Mouse (Mus musculus): ENCODE measurements around the gene CN725425. TPM values are rescaled to one million over a fixed set of nuclear protein-coding genes. Genes with fewer than 3 reads are reported as not detected.

CN725425 gene
- total and polyA plus RNA-seq, 3 experiments, result not detected

DNA sequence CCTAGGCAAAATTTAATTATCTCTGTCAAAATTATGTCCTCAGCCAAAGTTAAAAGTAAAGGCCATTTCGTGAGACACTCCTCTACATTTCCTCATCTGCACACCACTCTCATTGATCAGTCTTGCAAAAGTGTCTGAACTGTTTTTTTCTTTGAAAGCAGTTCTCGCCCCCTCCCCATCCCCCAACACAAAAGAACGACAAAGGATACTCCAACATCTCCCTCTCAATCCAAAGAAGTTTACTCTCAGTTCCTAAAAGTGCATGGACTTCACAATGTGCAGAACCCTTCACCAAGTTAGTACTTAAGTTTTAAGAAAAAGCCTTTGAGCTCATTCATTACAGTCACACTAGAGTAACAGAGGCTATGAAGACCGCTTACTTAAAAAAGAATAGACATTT is 9.3 kb upstream of the CN725425 start:
- Histone ChIP-seq H3K4me1 (ENCODE audit: control insufficient read depth in 1 of 2, insufficient read depth in 2 of 2) (no peaks in the 10 kb centered on the region), H3K4me2 (ENCODE audit: insufficient read depth, low read depth, poor library complexity, severe bottlenecking) (no peak overlapping the region), H3K79me2 (replicated peaks; ENCODE audit: control insufficient read depth, extremely low read depth, insufficient read depth, poor library complexity, severe bottlenecking) (no peaks in the 10 kb centered on the region), H3K9me3 (replicated peaks; ENCODE audit: low read length) (peaks cover 54% of the 10 kb centered on the region), H3K27me3 (replicated peaks) (no peaks in the 10 kb centered on the region), H3K36me3 (replicated peaks in 1 of 2; ENCODE audit: control insufficient read depth in 1 of 2, insufficient read depth in 1 of 2, low read length in 1 of 2) (no peaks in the 10 kb centered on the region), H3K4me3 (replicated peaks in 1 of 3; ENCODE audit: low read depth in 2 of 3, low read length in 2 of 3, poor library complexity in 1 of 3) (no peak overlapping the region), H3K9ac (ENCODE audit: insufficient read depth, low read depth) (no peak overlapping the region), H3K27ac (ENCODE audit: insufficient read depth, low read depth) (no peak overlapping the region)
- in situ Hi-C loops (cut with MboI; ENCODE audit: low pct_ligation_motif_present, low pct_unique_long_range_greater_than_20kb, low sequenced_read_pairs) (no loop called here), dilution Hi-C loops (cut with MboI; ENCODE audit: extremely low pct_ligation_motif_present, extremely low pct_unique_long_range_greater_than_20kb, low sequenced_read_pairs) (no loop called here)
- TF ChIP-seq SMC3 (IDR thresholded peaks at IDR 0.05; ENCODE audit: low read depth, low read length), result no peak
- TF ChIP-seq NRF1 (IDR thresholded peaks at IDR 0.05; ENCODE audit: low read depth, low read length), result no peak
- no peak for TF ChIP-seq GABPA (IDR thresholded peaks at IDR 0.05; ENCODE audit: insufficient replicate concordance, low read depth, low read length)
- no peak for TF ChIP-seq ZC3H11A (IDR thresholded peaks at IDR 0.05; ENCODE audit: low read depth, low read length)
- no peak for TF ChIP-seq MAX (IDR thresholded peaks at IDR 0.05; ENCODE audit: low read length)
- TF ChIP-seq RCOR1 (conservative IDR thresholded peaks at IDR 0.05; ENCODE audit: low read depth, low read length), result no peak
- DNase-seq (ENCODE audit: extremely low read depth), result no peak

DNA sequence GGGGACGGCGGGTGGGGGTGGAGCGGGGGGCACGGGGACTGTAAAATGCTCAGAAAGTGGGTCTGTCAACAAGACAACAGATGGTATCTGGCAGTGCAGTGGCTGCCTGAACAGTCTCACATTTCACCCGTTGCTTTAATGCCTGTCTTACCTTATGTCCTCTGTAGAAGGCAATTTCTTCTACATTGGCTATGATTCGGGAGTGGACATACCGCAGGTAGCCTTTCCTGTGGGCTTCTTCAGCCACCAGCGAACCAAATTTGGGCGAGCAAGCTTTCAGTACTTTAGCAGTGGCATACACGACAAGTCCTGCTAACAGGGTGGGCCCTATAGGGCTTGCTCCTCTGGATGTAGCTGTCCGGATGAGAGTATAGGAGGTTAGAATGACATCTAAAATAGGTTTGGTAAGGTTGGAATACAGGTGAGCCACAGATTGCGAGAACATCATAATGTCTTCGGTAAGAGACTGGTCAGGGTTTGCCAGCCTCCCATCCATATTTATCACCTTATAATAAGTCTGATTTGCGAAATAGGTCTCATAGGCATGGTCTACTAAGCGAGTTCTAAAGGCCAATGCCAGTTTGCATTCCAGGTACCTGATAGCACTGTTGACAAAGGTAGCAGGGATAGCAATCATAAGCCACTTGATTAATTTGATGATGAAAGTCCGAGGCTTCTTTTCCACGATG is 8.6 kb upstream of the CN725425 start:
- dilution Hi-C loops (cut with MboI; ENCODE audit: extremely low pct_ligation_motif_present, extremely low pct_unique_long_range_greater_than_20kb, low sequenced_read_pairs) (no loop called here), in situ Hi-C loops (cut with MboI; ENCODE audit: low pct_ligation_motif_present, low pct_unique_long_range_greater_than_20kb, low sequenced_read_pairs) (no loop called here)
- H3K27me3 ChIP-seq (replicated peaks), result no peaks in the 10 kb centered on the region
- DNase-seq (ENCODE audit: extremely low read depth), result no peak
- no peaks in the 10 kb centered on the region for H3K4me1 ChIP-seq (ENCODE audit: control insufficient read depth in 1 of 2, insufficient read depth in 2 of 2)
- TF ChIP-seq NRF1 (IDR thresholded peaks at IDR 0.05; ENCODE audit: low read depth, low read length) (no peak), RCOR1 (conservative IDR thresholded peaks at IDR 0.05; ENCODE audit: low read depth, low read length) (no peak), POLR2AphosphoS2 (IDR thresholded peaks at IDR 0.05; ENCODE audit: low read depth, low read length) (no peak)
- H3K27ac ChIP-seq (ENCODE audit: insufficient read depth, low read depth), result no peak overlapping the region
- H3K36me3 ChIP-seq (replicated peaks in 1 of 2; ENCODE audit: control insufficient read depth in 1 of 2, insufficient read depth in 1 of 2, low read length in 1 of 2), result no peaks in the 10 kb centered on the region
- H3K4me2 ChIP-seq (ENCODE audit: insufficient read depth, low read depth, poor library complexity, severe bottlenecking), result no peak overlapping the region
- H3K4me3 ChIP-seq (replicated peaks in 1 of 3; ENCODE audit: low read depth in 2 of 3, low read length in 2 of 3, poor library complexity in 1 of 3), result no peak overlapping the region
- peaks cover 56% of the 10 kb centered on the region for H3K9me3 ChIP-seq (replicated peaks; ENCODE audit: low read length)
- no peak overlapping the region for H3K9ac ChIP-seq (ENCODE audit: insufficient read depth, low read depth)
- no peaks in the 10 kb centered on the region for H3K79me2 ChIP-seq (replicated peaks; ENCODE audit: control insufficient read depth, extremely low read depth, insufficient read depth, poor library complexity, severe bottlenecking)

DNA sequence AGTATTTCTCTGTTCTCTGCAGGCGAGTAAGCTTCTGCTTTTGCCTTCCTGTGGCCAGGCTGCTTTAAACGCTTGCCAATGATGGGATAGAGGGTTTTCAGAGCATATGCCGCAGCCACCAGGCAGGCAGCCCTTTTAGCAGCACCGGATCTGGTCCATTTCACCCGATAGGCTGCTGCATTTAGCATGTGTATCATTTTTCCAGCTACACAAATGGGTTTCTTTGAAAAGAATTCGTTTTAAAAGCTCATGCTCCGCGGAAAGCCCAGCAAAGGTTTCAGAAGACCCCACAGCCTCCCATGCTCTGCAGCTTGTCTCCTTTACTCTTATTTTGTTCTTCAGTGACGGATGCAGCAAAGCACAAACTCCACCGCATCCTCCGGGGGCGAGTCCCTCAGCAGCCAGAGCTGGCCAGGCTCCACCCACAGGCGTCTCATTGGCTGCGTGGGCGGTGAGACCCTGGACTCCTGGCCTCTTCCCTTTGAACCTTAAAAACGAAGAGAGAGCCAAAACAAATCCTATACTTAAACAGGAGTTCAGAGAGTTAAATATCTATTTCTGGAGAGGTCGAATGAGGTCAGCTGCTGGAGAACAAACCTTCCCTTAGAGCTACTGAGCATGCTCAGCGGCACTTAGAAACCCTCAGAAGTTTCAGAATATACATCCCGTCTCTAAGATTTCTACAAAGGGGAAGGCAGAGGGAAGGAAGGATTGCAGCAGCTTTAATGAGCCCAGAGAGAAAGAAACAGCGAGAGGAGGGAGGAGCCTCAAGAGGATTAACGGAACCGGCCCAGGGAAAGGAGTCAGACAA is 7.7 kb upstream of the CN725425 start, which contains the start of gene Abcd2:
TSS of gene Abcd2 (minus strand) at position 388 of the 811 bp plus-strand sequence.
- no peaks in the 10 kb centered on the region for H3K36me3 ChIP-seq (replicated peaks in 1 of 2; ENCODE audit: control insufficient read depth in 1 of 2, insufficient read depth in 1 of 2, low read length in 1 of 2)
- TF ChIP-seq MAZ (IDR thresholded peaks at IDR 0.05; ENCODE audit: low read depth, low read length) (no peak), ETS1 (conservative IDR thresholded peaks at IDR 0.05; ENCODE audit: low read depth, low read length) (no peak), CHD1 (IDR thresholded peaks at IDR 0.05; ENCODE audit: low read depth, low read length) (no peak), MAFK (IDR thresholded peaks at IDR 0.05; ENCODE audit: insufficient replicate concordance, low read length) (no peak), ZKSCAN1 (IDR thresholded peaks at IDR 0.05; ENCODE audit: borderline replicate concordance, low read depth, low read length) (no peak), MEF2A (IDR thresholded peaks at IDR 0.05; ENCODE audit: borderline replicate concordance, low read depth, low read length) (no peak), RCOR1 (conservative IDR thresholded peaks at IDR 0.05; ENCODE audit: low read depth, low read length) (no peak), ELF1 (IDR thresholded peaks at IDR 0.05; ENCODE audit: low read depth, low read length) (no peak), POLR2AphosphoS2 (IDR thresholded peaks at IDR 0.05; ENCODE audit: low read depth, low read length) (no peak), ZNF384 (IDR thresholded peaks at IDR 0.05; ENCODE audit: low read depth, low read length) (no peak), BHLHE40 (IDR thresholded peaks at IDR 0.05; ENCODE audit: low read depth, low read length) (no peak), GABPA (IDR thresholded peaks at IDR 0.05; ENCODE audit: insufficient replicate concordance, low read depth, low read length) (no peak)
- peaks cover 57% of the 10 kb centered on the region for H3K9me3 ChIP-seq (replicated peaks; ENCODE audit: low read length)
- no peak within 1 kb of the TSS for H3K27ac ChIP-seq (ENCODE audit: insufficient read depth, low read depth)
- H3K4me2 ChIP-seq (ENCODE audit: insufficient read depth, low read depth, poor library complexity, severe bottlenecking), result no peak within 1 kb of the TSS
- H3K9ac ChIP-seq (ENCODE audit: insufficient read depth, low read depth), result no peak within 1 kb of the TSS
- in situ Hi-C loops (cut with MboI; ENCODE audit: low pct_ligation_motif_present, low pct_unique_long_range_greater_than_20kb, low sequenced_read_pairs) (no loop called here), dilution Hi-C loops (cut with MboI; ENCODE audit: extremely low pct_ligation_motif_present, extremely low pct_unique_long_range_greater_than_20kb, low sequenced_read_pairs) (no loop called here)
- H3K4me1 ChIP-seq (ENCODE audit: control insufficient read depth in 1 of 2, insufficient read depth in 2 of 2), result no peaks in the 10 kb centered on the region
- no peak for DNase-seq (ENCODE audit: extremely low read depth)
- no peak within 1 kb of the TSS for H3K4me3 ChIP-seq (replicated peaks in 1 of 3; ENCODE audit: low read depth in 2 of 3, low read length in 2 of 3, poor library complexity in 1 of 3)
- H3K27me3 ChIP-seq (replicated peaks), result no peaks in the 10 kb centered on the region
- H3K79me2 ChIP-seq (replicated peaks; ENCODE audit: control insufficient read depth, extremely low read depth, insufficient read depth, poor library complexity, severe bottlenecking), result no peaks in the 10 kb centered on the region
